Mouse (Mus musculus) liver, adult 2 months (tissue): ENCODE measurements around the gene Csmd2. TPM values are rescaled to one million over a fixed set of nuclear protein-coding genes. Genes with fewer than 3 reads are reported as not detected.

Experiments used
- DNase-seq: peaks from one replicate; pipeline ENCODE4 v3.0.0-alpha.2; 2011; ENCODE audit warnings: low read depth, low spot score; ENCODE audit errors: extremely low read depth
- H3K27ac ChIP-seq: fragments of 200-500 bp; replicated peaks from 2 replicates; pipeline ENCODE4 v1.5.1; 2012; ENCODE audit warnings: low read depth, mild to moderate bottlenecking, control low read depth, inconsistent platforms, low read length; ENCODE audit not compliant: insufficient read depth
- H3K27me3 ChIP-seq: fragments of 200-500 bp; 2 replicates; pipeline ENCODE4 v1.6.1; 2012; ENCODE audit warnings: mild to moderate bottlenecking, moderate library complexity, low read length, inconsistent platforms; ENCODE audit not compliant: control insufficient read depth, insufficient read depth
- H3K36me3 ChIP-seq: fragments of 200-500 bp; 2 replicates; pipeline ENCODE4 v1.6.1; 2012; ENCODE audit warnings: low read length, inconsistent platforms; ENCODE audit not compliant: control insufficient read depth, insufficient read depth
- H3K4me1 ChIP-seq: fragments of 200-500 bp; 2 replicates; pipeline ENCODE4 v1.6.1; 2011; ENCODE audit warnings: low read length; ENCODE audit not compliant: control insufficient read depth, insufficient read depth
- H3K4me3 ChIP-seq: fragments of 200-500 bp; 2 replicates; pipeline ENCODE4 v1.5.1; 2011; ENCODE audit warnings: low read depth, mild to moderate bottlenecking, control low read depth, low read length, moderate library complexity; ENCODE audit not compliant: insufficient read depth
- H3K79me2 ChIP-seq: fragments of 200-500 bp; 2 replicates; pipeline ENCODE4 v1.6.1; 2012; ENCODE audit warnings: inconsistent platforms, mild to moderate bottlenecking, low read length, moderate library complexity; ENCODE audit not compliant: control insufficient read depth, insufficient read depth
- H3K9ac ChIP-seq: fragments of 200-500 bp; 2 replicates; pipeline ENCODE4 v1.6.1; 2012; ENCODE audit warnings: low read depth, mild to moderate bottlenecking, control low read depth, inconsistent platforms, low read length
- CTCF ChIP-seq: fragments of 200-500 bp; IDR thresholded peaks from 2 replicates; pipeline ENCODE4 v1.5.1; 2011; ENCODE audit warnings: low read depth, low read length, control low read depth
- POLR2A ChIP-seq: fragments of 200-500 bp; IDR thresholded peaks from 2 replicates; pipeline ENCODE4 v1.6.1; 2011; ENCODE audit warnings: low read length, control low read depth; ENCODE audit not compliant: insufficient read depth; ENCODE audit errors: extremely low read depth
- WGBS: fragments of 180-500 bp; shearing (Covaris S2); methylation state at CpG from one replicate; pipeline ENCODE4 v1.1.7; 2018; 5-methylcytosine and 5-hydroxymethylcytosine counted together
- polyA plus RNA-seq: library from polyadenylated mRNA; depleted of rRNA; stranded (reverse); fragments of >200 nt; gene quantifications from 2 replicates; pipeline ENCODE4 v1.2.3, GENCODE M21; 2012
- total RNA-seq: library from RNA; depleted of rRNA; stranded (reverse); fragments of >200 nt; gene quantifications from 2 replicates; pipeline ENCODE4 v1.2.3, GENCODE M21; 2014

Gene Csmd2
- total and polyA plus RNA-seq, 2 experiments: not detected

GRCm38 (mm10) chr4:128391484-128391883, 403.8 kb downstream of the Csmd2 start:
- Histone ChIP-seq H3K9ac (no peak overlapping the region), H3K4me1 (no peaks in the 10 kb centered on the region), H3K4me3 (no peak overlapping the region), H3K27me3 (no peaks in the 10 kb centered on the region), H3K36me3 (no peaks in the 10 kb centered on the region), H3K27ac (no peak overlapping the region), H3K79me2 (no peaks in the 10 kb centered on the region)
- DNase-seq: no peak
- 83% methylated on average over 5 of the region's 5 CpGs for WGBS
- TF ChIP-seq CTCF: no peak
- no peak for TF ChIP-seq POLR2A

GRCm38 (mm10) chr4:128392279-128392678, 404.6 kb downstream of the Csmd2 start:
- Histone ChIP-seq H3K27ac (no peak overlapping the region), H3K9ac (no peak overlapping the region), H3K4me3 (no peak overlapping the region), H3K79me2 (no peaks in the 10 kb centered on the region), H3K36me3 (no peaks in the 10 kb centered on the region), H3K4me1 (no peaks in the 10 kb centered on the region), H3K27me3 (no peaks in the 10 kb centered on the region)
- TF ChIP-seq CTCF: no peak
- WGBS: 59% methylated on average over 3 of the region's 3 CpGs
- DNase-seq: no peak

GRCm38 (mm10) chr4:128393864-128394263, 406.2 kb downstream of the Csmd2 start:
- H3K36me3 ChIP-seq: no peaks in the 10 kb centered on the region
- WGBS: 80% methylated on average over 4 of the region's 4 CpGs

GRCm38 (mm10) chr4:128396616-128397015, 409.0 kb downstream of the Csmd2 start:
- no peak for DNase-seq
- Histone ChIP-seq H3K27ac (no peak overlapping the region), H3K79me2 (no peaks in the 10 kb centered on the region), H3K27me3 (no peaks in the 10 kb centered on the region), H3K9ac (no peak overlapping the region), H3K36me3 (no peaks in the 10 kb centered on the region), H3K4me3 (no peak overlapping the region), H3K4me1 (no peaks in the 10 kb centered on the region)
- TF ChIP-seq POLR2A: no peak
- TF ChIP-seq CTCF: no peak
- 76% methylated on average over 5 of the region's 5 CpGs for WGBS

More at GRCm38 (mm10) chr4:128393864-128394263, 406.2 kb downstream of the Csmd2 start:
- H3K27me3 ChIP-seq: no peaks in the 10 kb centered on the region
- H3K9ac ChIP-seq: no peak overlapping the region
- no peak overlapping the region for H3K27ac ChIP-seq
- no peak for DNase-seq
- no peaks in the 10 kb centered on the region for H3K79me2 ChIP-seq
- no peak overlapping the region for H3K4me3 ChIP-seq
- no peak for TF ChIP-seq CTCF
- no peak for TF ChIP-seq POLR2A
- no peaks in the 10 kb centered on the region for H3K4me1 ChIP-seq

- Histone ChIP-seq H3K27me3 (no peaks in the 10 kb centered on the region), H3K4me3 (no peak overlapping the region), H3K36me3 (no peaks in the 10 kb centered on the region), H3K79me2 (no peaks in the 10 kb centered on the region), H3K9ac (no peak overlapping the region), H3K27ac (no peak overlapping the region), H3K4me1 (no peaks in the 10 kb centered on the region)
- TF ChIP-seq POLR2A: no peak
- TF ChIP-seq CTCF: no peak
- WGBS: 53% methylated on average over 7 of the region's 7 CpGs
- no peak for DNase-seq
Measured at GRCm38 (mm10) chr4:128397804-128398203, 410.1 kb downstream of the Csmd2 start.

GRCm38 (mm10) chr4:128398948-128399347, 411.3 kb downstream of the Csmd2 start:
- Histone ChIP-seq H3K4me3 (no peak overlapping the region), H3K9ac (no peak overlapping the region), H3K4me1 (no peaks in the 10 kb centered on the region), H3K27ac (no peak overlapping the region), H3K79me2 (no peaks in the 10 kb centered on the region), H3K27me3 (no peaks in the 10 kb centered on the region), H3K36me3 (no peaks in the 10 kb centered on the region)
- TF ChIP-seq POLR2A (no peak), CTCF (no peak)
- WGBS: 38% methylated on average over 7 of the region's 7 CpGs
- no peak for DNase-seq
